Mouse (Mus musculus): ENCODE measurements around the gene Gpc5.

Gene Gpc5

GRCm38 (mm10) chr14:115369611-115370167 lies 277.7 kb downstream of the Gpc5 start:
- no peak for DNase-seq (ENCODE audit: low spot score)

GRCm38 (mm10) chr14:115371131-115371530 lies 279.1 kb downstream of the Gpc5 start:
- peak; percentile 6 for DNase-seq (ENCODE audit: low spot score)

- DNase-seq (ENCODE audit: low spot score), result no peak
Measured at GRCm38 (mm10) chr14:115391831-115392230, 299.8 kb downstream of the Gpc5 start.

- no peak for DNase-seq (ENCODE audit: low spot score)
Measured at GRCm38 (mm10) chr14:115392894-115393524, 301.0 kb downstream of the Gpc5 start.

- DNase-seq (ENCODE audit: low spot score), result no peak
Measured at GRCm38 (mm10) chr14:115406596-115406995, 314.6 kb downstream of the Gpc5 start.

GRCm38 (mm10) chr14:115407309-115407930 lies 315.4 kb downstream of the Gpc5 start:
- no peak for DNase-seq (ENCODE audit: low spot score)

GRCm38 (mm10) chr14:115410881-115411280 lies 318.9 kb downstream of the Gpc5 start:
- no peak for DNase-seq (ENCODE audit: low spot score)

GRCm38 (mm10) chr14:115411513-115412174 lies 319.6 kb downstream of the Gpc5 start:
- DNase-seq (ENCODE audit: low spot score), result no peak

GRCm38 (mm10) chr14:115412821-115413220 lies 320.8 kb downstream of the Gpc5 start:
- no peak for DNase-seq (ENCODE audit: low spot score)

- no peak for DNase-seq (ENCODE audit: low spot score)
Measured at GRCm38 (mm10) chr14:115413429-115413828, 321.4 kb downstream of the Gpc5 start.

GRCm38 (mm10) chr14:115414545-115414944 lies 322.5 kb downstream of the Gpc5 start:
- no peak for DNase-seq (ENCODE audit: low spot score)

GRCm38 (mm10) chr14:115431967-115432366 lies 340.0 kb downstream of the Gpc5 start:
- no peak for DNase-seq (ENCODE audit: low spot score)

GRCm38 (mm10) chr14:115432368-115432767 lies 340.4 kb downstream of the Gpc5 start:
- DNase-seq (ENCODE audit: low spot score), result no peak

GRCm38 (mm10) chr14:115436617-115437016 lies 344.6 kb downstream of the Gpc5 start:
- DNase-seq (ENCODE audit: low spot score), result no peak

GRCm38 (mm10) chr14:115444789-115445770 lies 353.1 kb downstream of the Gpc5 start:
- no peak for DNase-seq (ENCODE audit: low spot score)

- DNase-seq (ENCODE audit: low spot score), result no peak
Measured at GRCm38 (mm10) chr14:115450938-115451337, 358.9 kb downstream of the Gpc5 start.

- no peak for DNase-seq (ENCODE audit: low spot score)
Measured at GRCm38 (mm10) chr14:115467960-115468359, 375.9 kb downstream of the Gpc5 start.

GRCm38 (mm10) chr14:115475234-115475633 lies 383.2 kb downstream of the Gpc5 start:
- DNase-seq (ENCODE audit: low spot score), result peak; percentile 10

- no peak for DNase-seq (ENCODE audit: low spot score)
Measured at GRCm38 (mm10) chr14:115477360-115477759, 385.3 kb downstream of the Gpc5 start.

GRCm38 (mm10) chr14:115485090-115485489 lies 393.1 kb downstream of the Gpc5 start:
- DNase-seq (ENCODE audit: low spot score), result no peak

GRCm38 (mm10) chr14:115500794-115501193 lies 408.8 kb downstream of the Gpc5 start:
- no peak for DNase-seq (ENCODE audit: low spot score)

All from ovary, postnatal 36 days (tissue).